Mouse (Mus musculus) liver, embryonic 12.5 days (tissue): ENCODE measurements around the gene Sipa1l3. TPM values are rescaled to one million over a fixed set of nuclear protein-coding genes. Genes with fewer than 3 reads are reported as not detected.

Experiments used
- ATAC-seq: fragments of 200-750 bp; cut with Nextera tagmentation; 2 replicates; pipeline ENCODE4 v1.8.0; 2017; ENCODE audit warnings: moderate number of reproducible peaks, mild to moderate bottlenecking, moderate library complexity
- H3K27ac ChIP-seq: fragments of 300-500 bp; sonication (generic); 2 replicates; pipeline ENCODE4 v1.5.1; 2016; ENCODE audit warnings: mild to moderate bottlenecking
- H3K27me3 ChIP-seq: fragments of 300-500 bp; sonication (generic); replicated peaks from 2 replicates; pipeline ENCODE4 v1.6.1; 2016; ENCODE audit warnings: mild to moderate bottlenecking, moderate library complexity
- H3K36me3 ChIP-seq: fragments of 300-500 bp; sonication (generic); 2 replicates; pipeline ENCODE4 v1.6.1; 2016; ENCODE audit warnings: mild to moderate bottlenecking, moderate library complexity
- H3K4me1 ChIP-seq: fragments of 300-500 bp; sonication (generic); 2 replicates; pipeline ENCODE4 v1.6.1; 2016
- H3K4me2 ChIP-seq: fragments of 300-500 bp; sonication (generic); 2 replicates; pipeline ENCODE4 v1.6.1; 2016; ENCODE audit warnings: mild to moderate bottlenecking, moderate library complexity
- H3K4me3 ChIP-seq: fragments of 300-500 bp; sonication (generic); 2 replicates; pipeline ENCODE4 v1.5.1; 2016; ENCODE audit warnings: mild to moderate bottlenecking, moderate library complexity
- H3K9ac ChIP-seq: fragments of 300-500 bp; sonication (generic); 2 replicates; pipeline ENCODE4 v1.6.1; 2016; ENCODE audit warnings: mild to moderate bottlenecking, moderate library complexity
- H3K9me3 ChIP-seq: fragments of 300-500 bp; sonication (generic); replicated peaks from 2 replicates; pipeline ENCODE4 v1.6.1; 2016; ENCODE audit warnings: mild to moderate bottlenecking, moderate library complexity
- WGBS: fragments of 180-500 bp; shearing (Covaris S2); methylation state at CpG from one replicate; pipeline ENCODE4 v1.1.7; 2016; ENCODE audit not compliant: insufficient replicate concordance; 5-methylcytosine and 5-hydroxymethylcytosine counted together
- polyA plus RNA-seq: library from polyadenylated mRNA; unstranded; fragments of >200 nt; fragmentation: Nextera tagmentation; extraction: Ambion mirVana; gene quantifications from 2 replicates; pipeline ENCODE4 v1.2.1, GENCODE M21; 2016

Sipa1l3 gene
- polyA plus RNA-seq, 1 experiment from 2014 or later, result 4.1 TPM

- H3K4me3 ChIP-seq, result no peak overlapping the region
- H3K9me3 ChIP-seq, result no peaks in the 10 kb centered on the region
- no peak for ATAC-seq
- no peaks in the 10 kb centered on the region for H3K36me3 ChIP-seq
- no peak overlapping the region for H3K27ac ChIP-seq
- H3K9ac ChIP-seq, result no peak overlapping the region
- H3K27me3 ChIP-seq, result no peaks in the 10 kb centered on the region
- WGBS, result 50% methylated on average over 7 of the region's 7 CpGs
- H3K4me2 ChIP-seq, result no peak overlapping the region
- peaks cover 26% of the 10 kb centered on the region for H3K4me1 ChIP-seq
Observed at GRCm38 (mm10) chr7:29469602-29470344, 48.7 kb downstream of the Sipa1l3 start.

- H3K9me3 ChIP-seq, result no peaks in the 10 kb centered on the region
- 72% methylated on average over 5 of the region's 5 CpGs for WGBS
- no peak overlapping the region for H3K9ac ChIP-seq
- no peak overlapping the region for H3K4me3 ChIP-seq
- ATAC-seq, result no peak
- peaks cover 26% of the 10 kb centered on the region for H3K4me1 ChIP-seq
- H3K36me3 ChIP-seq, result no peaks in the 10 kb centered on the region
- no peaks in the 10 kb centered on the region for H3K27me3 ChIP-seq
- no peak overlapping the region for H3K4me2 ChIP-seq
- H3K27ac ChIP-seq, result no peak overlapping the region
Observed at GRCm38 (mm10) chr7:29468593-29468992, 49.8 kb downstream of the Sipa1l3 start.

GRCm38 (mm10) chr7:29466585-29466984, 51.9 kb downstream of the Sipa1l3 start:
- H3K27me3 ChIP-seq, result no peaks in the 10 kb centered on the region

GRCm38 (mm10) chr7:29465736-29466135, 52.7 kb downstream of the Sipa1l3 start:
- Histone ChIP-seq H3K4me2 (no peak overlapping the region), H3K4me3 (no peak overlapping the region), H3K9ac (no peak overlapping the region), H3K27me3 (no peaks in the 10 kb centered on the region), H3K9me3 (no peaks in the 10 kb centered on the region), H3K27ac (no peak overlapping the region), H3K4me1 (peaks cover 14% of the 10 kb centered on the region), H3K36me3 (no peaks in the 10 kb centered on the region)
- 76% methylated on average over 4 of the region's 4 CpGs for WGBS
- ATAC-seq, result no peak

More at GRCm38 (mm10) chr7:29466585-29466984, 51.9 kb downstream of the Sipa1l3 start:
- no peak overlapping the region for H3K4me3 ChIP-seq
- no peak for ATAC-seq
- H3K36me3 ChIP-seq, result no peaks in the 10 kb centered on the region
- no peak overlapping the region for H3K9ac ChIP-seq
- H3K4me2 ChIP-seq, result no peak overlapping the region
- H3K4me1 ChIP-seq, result peaks cover 22% of the 10 kb centered on the region
- H3K27ac ChIP-seq, result no peak overlapping the region
- H3K9me3 ChIP-seq, result no peaks in the 10 kb centered on the region
- 68% methylated on average over 10 of the region's 10 CpGs for WGBS

GRCm38 (mm10) chr7:29462820-29463219, 55.6 kb downstream of the Sipa1l3 start:
- Histone ChIP-seq H3K27ac (no peak overlapping the region), H3K36me3 (no peaks in the 10 kb centered on the region), H3K9ac (no peak overlapping the region), H3K4me2 (no peak overlapping the region), H3K4me3 (no peak overlapping the region), H3K4me1 (no peaks in the 10 kb centered on the region; the same call in 1 of the 2 replicates), H3K9me3 (no peaks in the 10 kb centered on the region), H3K27me3 (no peaks in the 10 kb centered on the region)
- ATAC-seq, result no peak
- 70% methylated on average over 3 of the region's 3 CpGs for WGBS

- no peak overlapping the region for H3K4me3 ChIP-seq
- H3K4me1 ChIP-seq, result no peaks in the 10 kb centered on the region; the same call in 1 of the 2 replicates
- H3K27me3 ChIP-seq, result no peaks in the 10 kb centered on the region
- no peaks in the 10 kb centered on the region for H3K9me3 ChIP-seq
- no peak overlapping the region for H3K4me2 ChIP-seq
- ATAC-seq, result no peak
- no peaks in the 10 kb centered on the region for H3K36me3 ChIP-seq
- no peak overlapping the region for H3K9ac ChIP-seq
- 79% methylated on average over 5 of the region's 5 CpGs for WGBS
- no peak overlapping the region for H3K27ac ChIP-seq
Observed at GRCm38 (mm10) chr7:29462178-29462577, 56.3 kb downstream of the Sipa1l3 start.

GRCm38 (mm10) chr7:29461557-29461956, 56.9 kb downstream of the Sipa1l3 start:
- Histone ChIP-seq H3K27me3 (no peaks in the 10 kb centered on the region), H3K36me3 (no peaks in the 10 kb centered on the region), H3K4me2 (no peak overlapping the region), H3K9me3 (no peaks in the 10 kb centered on the region), H3K4me3 (no peak overlapping the region), H3K9ac (no peak overlapping the region), H3K4me1 (no peaks in the 10 kb centered on the region; the same call in 1 of the 2 replicates), H3K27ac (no peak overlapping the region)
- 79% methylated on average over 10 of the region's 10 CpGs for WGBS
- no peak for ATAC-seq

- no peaks in the 10 kb centered on the region for H3K27me3 ChIP-seq
- H3K4me1 ChIP-seq, result no peaks in the 10 kb centered on the region; the same call in 1 of the 2 replicates
Observed at GRCm38 (mm10) chr7:29458889-29459740, 59.3 kb downstream of the Sipa1l3 start.

GRCm38 (mm10) chr7:29457772-29458171, 60.7 kb downstream of the Sipa1l3 start:
- no peak overlapping the region for H3K4me3 ChIP-seq
- no peak overlapping the region for H3K4me2 ChIP-seq
- peaks cover 9% of the 10 kb centered on the region for H3K4me1 ChIP-seq
- no peaks in the 10 kb centered on the region for H3K9me3 ChIP-seq
- no peak for ATAC-seq
- WGBS, result 51% methylated on average over 6 of the region's 6 CpGs
- no peak overlapping the region for H3K27ac ChIP-seq
- H3K9ac ChIP-seq, result no peak overlapping the region
- no peaks in the 10 kb centered on the region for H3K36me3 ChIP-seq
- no peaks in the 10 kb centered on the region for H3K27me3 ChIP-seq

More at GRCm38 (mm10) chr7:29458889-29459740, 59.3 kb downstream of the Sipa1l3 start:
- no peaks in the 10 kb centered on the region for H3K9me3 ChIP-seq
- H3K36me3 ChIP-seq, result no peaks in the 10 kb centered on the region
- no peak overlapping the region for H3K4me2 ChIP-seq
- no peak overlapping the region for H3K27ac ChIP-seq
- no peak overlapping the region for H3K4me3 ChIP-seq
- H3K9ac ChIP-seq, result no peak overlapping the region
- WGBS, result 75% methylated on average over 14 of the region's 14 CpGs
- ATAC-seq, result no peak

- Histone ChIP-seq H3K36me3 (no peaks in the 10 kb centered on the region), H3K4me2 (no peak overlapping the region), H3K4me3 (no peak overlapping the region), H3K9me3 (no peaks in the 10 kb centered on the region), H3K9ac (no peak overlapping the region), H3K4me1 (peaks cover 9% of the 10 kb centered on the region), H3K27ac (no peak overlapping the region), H3K27me3 (no peaks in the 10 kb centered on the region)
- WGBS, result 73% methylated on average over 9 of the region's 9 CpGs
- no peak for ATAC-seq
Observed at GRCm38 (mm10) chr7:29456716-29457115, 61.7 kb downstream of the Sipa1l3 start.

GRCm38 (mm10) chr7:29455591-29455990, 62.9 kb downstream of the Sipa1l3 start:
- ATAC-seq, result no peak
- no peak overlapping the region for H3K27ac ChIP-seq
- no peak overlapping the region for H3K4me2 ChIP-seq
- 50% methylated on average over 6 of the region's 6 CpGs for WGBS
- H3K4me3 ChIP-seq, result no peak overlapping the region
- peaks cover 9% of the 10 kb centered on the region for H3K4me1 ChIP-seq
- H3K9me3 ChIP-seq, result no peaks in the 10 kb centered on the region
- no peaks in the 10 kb centered on the region for H3K27me3 ChIP-seq
- no peak overlapping the region for H3K9ac ChIP-seq
- no peaks in the 10 kb centered on the region for H3K36me3 ChIP-seq

GRCm38 (mm10) chr7:29454965-29455364, 63.5 kb downstream of the Sipa1l3 start:
- Histone ChIP-seq H3K27ac (no peak overlapping the region), H3K4me1 (peaks cover 9% of the 10 kb centered on the region), H3K27me3 (no peaks in the 10 kb centered on the region), H3K36me3 (no peaks in the 10 kb centered on the region), H3K9me3 (no peaks in the 10 kb centered on the region), H3K4me3 (no peak overlapping the region), H3K4me2 (no peak overlapping the region), H3K9ac (no peak overlapping the region)
- ATAC-seq, result no peak
- 67% methylated on average over 7 of the region's 7 CpGs for WGBS
